Mouse (Mus musculus) splenic B cell, adult 2 months (primary cell): ENCODE data around the gene Flrt3.

Source experiments
- DNase-seq: peaks from one replicate; pipeline ENCODE4 v3.0.0-alpha.2; 2011; ENCODE audit warnings: low read depth, low spot score
- H3K27me3 ChIP-seq: 2 replicates; pipeline ENCODE4 v1.6.1; 2012; ENCODE audit warnings: mild to moderate bottlenecking, low read length, moderate library complexity, mixed read lengths; ENCODE audit not compliant: control insufficient read depth, poor library complexity, insufficient read depth, severe bottlenecking
- H3K36me3 ChIP-seq: 2 replicates; pipeline ENCODE4 v1.6.1; 2012; ENCODE audit warnings: mild to moderate bottlenecking, low read length, moderate library complexity, mixed read lengths; ENCODE audit not compliant: control insufficient read depth, poor library complexity, insufficient read depth, severe bottlenecking

Flrt3 gene

DNA sequence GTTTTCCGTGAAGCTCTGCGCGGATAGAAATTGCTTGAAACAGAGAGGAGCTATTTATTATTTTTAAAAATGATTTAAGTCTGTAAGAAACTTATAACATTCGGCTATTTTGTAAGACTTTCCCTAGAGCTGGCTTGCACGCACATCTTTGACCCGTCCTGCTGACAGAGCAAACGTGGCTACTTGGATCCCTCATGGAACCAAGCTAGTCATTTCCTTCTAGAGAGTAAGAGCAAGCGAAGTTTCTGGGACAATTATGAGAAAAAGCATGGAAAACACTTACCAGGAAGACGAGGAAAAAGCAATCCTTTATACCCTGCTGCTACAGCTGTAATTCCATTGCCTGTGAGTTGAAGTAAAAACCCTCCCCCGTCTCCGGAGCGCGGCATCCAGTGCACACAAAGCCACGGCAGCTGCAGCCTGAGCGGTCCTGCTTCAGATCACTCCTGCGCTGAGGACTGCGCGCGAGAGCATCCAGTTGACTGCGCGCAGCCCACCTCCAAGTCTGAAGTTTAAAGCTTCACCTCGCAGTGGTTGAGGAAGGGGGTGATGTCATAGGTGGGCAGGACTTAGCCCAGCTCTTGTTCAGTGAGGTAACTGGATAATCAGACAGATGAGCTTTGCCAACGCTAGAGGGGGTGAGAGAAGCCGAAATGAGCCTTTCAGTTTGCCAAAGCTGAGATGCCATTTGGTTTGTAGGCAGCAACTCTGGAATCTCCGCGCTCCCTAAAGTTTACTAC lies at the start of gene Flrt3:
TSS of gene Flrt3 (minus strand) at position 507 of the 740 bp plus-strand sequence.
- Histone ChIP-seq H3K27me3 (no peaks in the 10 kb centered on the region), H3K36me3 (no peaks in the 10 kb centered on the region)
- no peak for DNase-seq

DNA sequence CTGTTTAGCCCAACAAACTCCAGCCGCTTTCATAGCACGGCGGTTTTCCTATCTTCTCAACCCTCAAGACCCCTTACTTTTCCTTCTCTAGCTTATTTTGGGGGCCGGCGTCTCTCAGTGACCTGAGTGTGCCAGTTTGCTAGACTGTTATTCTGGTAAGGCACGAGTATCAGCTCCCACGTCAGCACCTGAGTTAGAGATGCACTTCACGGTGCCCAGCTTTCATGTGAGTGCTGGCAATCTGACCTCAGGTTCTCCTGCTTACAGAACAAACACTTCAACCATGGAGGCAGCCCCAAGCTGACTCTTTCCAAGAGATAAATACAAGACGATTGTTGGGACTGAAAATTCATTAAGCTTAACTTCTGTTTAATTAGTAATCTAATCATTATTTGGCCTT lies 46.1 kb upstream of the Flrt3 start:
- Histone ChIP-seq H3K36me3 (no peaks in the 10 kb centered on the region), H3K27me3 (no peaks in the 10 kb centered on the region)
- DNase-seq: no peak

DNA sequence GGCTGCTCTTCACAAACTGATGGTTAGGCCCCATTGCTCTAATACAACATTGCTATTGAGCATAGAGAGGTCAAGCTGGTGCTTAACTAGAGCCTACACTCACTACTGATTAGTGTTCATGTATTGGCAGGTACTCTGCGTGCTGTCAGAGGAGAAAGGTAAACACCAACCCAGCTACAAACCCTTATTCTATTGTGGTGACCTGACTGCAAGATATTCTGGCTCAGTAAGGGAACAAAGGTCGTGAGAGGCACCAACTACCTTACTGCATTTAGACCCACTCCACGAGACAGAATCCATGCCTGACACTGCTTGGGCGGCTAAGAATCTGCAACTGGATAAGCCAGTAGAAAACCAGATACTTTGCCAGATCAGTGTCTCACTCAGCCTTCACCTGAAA lies 44.6 kb upstream of the Flrt3 start:
- Histone ChIP-seq H3K36me3 (no peaks in the 10 kb centered on the region), H3K27me3 (no peaks in the 10 kb centered on the region)
- no peak for DNase-seq

DNA sequence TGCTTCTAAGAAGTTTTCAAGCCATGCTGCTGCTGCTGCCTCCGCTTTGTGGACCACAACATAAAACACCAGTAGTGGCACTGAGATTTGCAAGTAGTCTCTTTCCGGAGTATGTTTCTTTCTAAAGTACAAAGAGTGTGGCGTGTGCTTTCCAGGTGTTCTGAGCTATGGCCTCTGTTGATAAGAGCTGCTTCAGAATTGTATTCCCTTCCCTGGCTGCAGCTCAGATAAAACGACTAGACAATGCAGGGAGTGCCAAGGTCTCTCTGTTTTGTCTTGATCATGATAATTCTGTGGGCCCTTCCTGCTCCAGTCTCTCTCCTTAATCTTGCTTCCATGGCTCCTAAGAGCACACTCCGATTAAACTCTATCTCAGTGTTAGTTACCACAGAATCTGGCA lies 36.3 kb upstream of the Flrt3 start:
- no peak for DNase-seq
- Histone ChIP-seq H3K36me3 (no peaks in the 10 kb centered on the region), H3K27me3 (no peaks in the 10 kb centered on the region)

DNA sequence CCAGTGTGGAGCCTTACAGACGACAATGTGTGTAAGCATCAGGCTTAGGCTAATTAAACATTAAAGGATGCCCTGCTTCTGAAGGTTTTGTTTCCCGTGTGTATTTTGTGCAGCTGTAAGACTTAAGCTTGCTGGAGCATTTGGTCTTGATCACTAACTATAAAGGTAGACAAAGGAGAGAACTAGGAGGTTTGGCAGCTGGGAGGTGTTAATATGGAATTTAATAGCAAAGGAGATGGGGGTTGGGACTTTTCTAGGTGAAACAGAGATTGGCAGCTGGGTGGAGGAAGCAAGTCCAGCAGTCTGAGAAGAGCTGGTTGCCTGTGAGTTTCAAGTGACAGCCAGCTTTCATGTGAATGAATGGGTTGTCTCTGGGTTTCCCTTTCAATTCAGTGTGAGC lies 34.0 kb upstream of the Flrt3 start:
- DNase-seq: no peak
- H3K36me3 ChIP-seq: no peaks in the 10 kb centered on the region
- no peaks in the 10 kb centered on the region for H3K27me3 ChIP-seq

DNA sequence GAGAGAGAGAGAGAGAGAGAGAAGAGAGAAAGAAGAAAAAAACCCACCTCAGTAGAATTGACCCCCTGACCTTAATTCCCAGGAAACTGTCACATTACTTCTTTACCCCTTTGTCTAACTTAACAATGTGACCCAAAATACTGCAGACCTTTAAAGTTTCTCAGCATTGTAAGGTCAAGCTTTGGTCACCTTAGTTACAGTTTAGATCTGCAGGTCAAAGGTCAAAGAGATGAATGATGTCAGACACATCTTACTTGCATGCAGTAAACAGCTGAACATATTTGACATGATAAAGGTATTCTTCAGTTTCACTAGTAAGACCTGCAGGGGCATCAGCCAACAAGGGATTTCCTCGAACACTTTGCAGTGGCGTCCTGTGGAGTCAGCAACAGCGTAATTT lies 32.9 kb upstream of the Flrt3 start:
- Histone ChIP-seq H3K36me3 (no peaks in the 10 kb centered on the region), H3K27me3 (no peaks in the 10 kb centered on the region)
- DNase-seq: no peak

DNA sequence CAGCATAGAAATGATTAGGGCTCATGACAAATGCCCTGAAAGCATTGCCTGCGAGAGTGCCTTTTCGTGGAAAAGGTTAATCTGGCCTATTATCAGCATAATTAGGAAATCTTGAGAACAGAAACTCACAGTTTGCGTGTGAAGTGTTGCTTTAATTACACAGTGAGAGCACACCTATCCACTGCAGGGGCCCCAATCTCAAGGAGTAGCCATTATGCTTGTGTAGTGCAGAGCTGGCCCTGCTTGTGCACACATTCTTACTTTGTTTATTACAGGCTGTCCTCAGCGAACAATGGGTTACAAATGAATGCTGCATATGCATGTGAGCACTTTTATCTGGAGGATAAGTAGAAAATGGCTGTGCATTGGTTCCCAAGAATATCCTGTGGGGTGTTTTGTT lies 32.1 kb upstream of the Flrt3 start:
- H3K27me3 ChIP-seq: no peaks in the 10 kb centered on the region
- H3K36me3 ChIP-seq: no peaks in the 10 kb centered on the region
- DNase-seq: no peak

DNA sequence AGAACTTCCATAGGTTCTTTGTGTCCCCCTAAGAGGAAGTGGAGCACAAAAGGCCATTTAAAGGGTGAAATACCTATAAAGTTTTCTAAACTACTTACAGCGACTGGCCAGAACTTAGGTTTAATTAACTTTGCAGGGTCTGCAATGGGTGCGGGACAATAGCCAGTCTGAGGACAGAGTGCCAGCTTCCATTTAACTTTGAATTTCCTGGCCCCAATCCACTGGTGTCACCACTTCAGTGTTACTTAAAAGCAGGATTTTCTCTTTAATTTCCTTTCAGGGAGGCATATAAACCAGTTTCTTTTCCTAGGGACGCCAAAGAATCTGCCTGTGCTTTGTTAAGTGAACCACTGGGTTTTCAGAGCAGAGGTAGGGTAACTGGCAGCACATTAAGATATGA lies 27.3 kb upstream of the Flrt3 start:
- no peak for DNase-seq
- Histone ChIP-seq H3K36me3 (no peaks in the 10 kb centered on the region), H3K27me3 (no peaks in the 10 kb centered on the region)

DNA sequence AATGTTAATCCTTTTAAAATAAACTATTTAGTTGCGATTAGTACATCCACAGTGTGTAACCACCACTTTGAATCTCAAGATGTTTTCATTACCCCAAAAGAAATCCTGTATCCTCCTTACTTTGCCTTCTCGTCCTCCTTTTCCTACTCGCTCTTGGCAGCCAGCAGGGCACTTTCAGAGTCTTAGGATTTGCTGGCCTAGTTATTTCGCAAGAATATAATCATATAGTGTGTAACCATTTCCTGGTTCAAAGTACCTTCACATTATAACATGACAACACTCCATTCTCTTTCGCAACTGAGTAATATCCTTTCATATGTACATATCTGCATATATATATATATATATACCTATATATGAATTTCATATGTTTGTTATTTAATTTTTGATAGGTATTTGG lies 22.6 kb upstream of the Flrt3 start:
- H3K27me3 ChIP-seq: no peaks in the 10 kb centered on the region
- DNase-seq: no peak

DNA sequence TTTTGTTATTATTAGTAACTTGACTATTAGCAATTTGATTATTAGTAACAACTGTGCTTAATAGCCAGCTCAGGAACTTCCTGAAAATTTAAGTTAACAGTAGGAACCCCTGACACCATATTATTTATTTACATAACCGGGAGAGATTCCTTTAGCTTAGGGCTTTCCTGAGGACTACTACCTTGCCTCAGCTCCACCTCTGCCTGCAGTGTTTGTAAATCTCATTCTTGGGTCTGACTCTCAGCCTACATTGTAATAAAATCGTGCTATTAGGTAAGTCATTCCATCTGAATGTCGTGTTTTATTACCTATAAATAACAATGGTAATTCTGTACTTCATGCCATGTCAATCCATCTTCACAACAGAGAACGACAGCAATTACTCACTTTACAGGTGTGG lies 21.2 kb upstream of the Flrt3 start:
- Histone ChIP-seq H3K36me3 (no peaks in the 10 kb centered on the region), H3K27me3 (no peaks in the 10 kb centered on the region)
- no peak for DNase-seq

More for the DNA sequence above, 22.6 kb upstream of the Flrt3 start:
- H3K36me3 ChIP-seq: no peaks in the 10 kb centered on the region

DNA sequence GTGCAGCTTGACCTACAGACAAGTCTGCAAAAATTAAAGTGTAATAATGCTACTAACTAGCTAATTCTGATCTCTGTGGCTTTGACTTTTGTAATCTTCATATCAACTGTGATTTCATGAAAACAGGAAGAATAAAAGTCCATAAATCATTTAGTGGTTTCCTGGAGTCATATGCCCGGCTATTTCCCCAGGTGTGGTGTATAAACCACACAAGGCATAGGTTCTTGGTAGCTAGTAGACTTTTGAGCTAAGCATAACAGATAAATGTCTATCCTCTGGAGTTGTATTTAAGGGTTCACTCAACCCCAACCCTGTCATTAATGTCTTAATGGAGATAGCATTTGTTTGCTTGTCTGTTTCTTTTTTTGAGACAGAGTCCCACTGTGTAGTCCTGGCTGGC lies 20.1 kb upstream of the Flrt3 start:
- no peak for DNase-seq
- Histone ChIP-seq H3K36me3 (no peaks in the 10 kb centered on the region), H3K27me3 (no peaks in the 10 kb centered on the region)

DNA sequence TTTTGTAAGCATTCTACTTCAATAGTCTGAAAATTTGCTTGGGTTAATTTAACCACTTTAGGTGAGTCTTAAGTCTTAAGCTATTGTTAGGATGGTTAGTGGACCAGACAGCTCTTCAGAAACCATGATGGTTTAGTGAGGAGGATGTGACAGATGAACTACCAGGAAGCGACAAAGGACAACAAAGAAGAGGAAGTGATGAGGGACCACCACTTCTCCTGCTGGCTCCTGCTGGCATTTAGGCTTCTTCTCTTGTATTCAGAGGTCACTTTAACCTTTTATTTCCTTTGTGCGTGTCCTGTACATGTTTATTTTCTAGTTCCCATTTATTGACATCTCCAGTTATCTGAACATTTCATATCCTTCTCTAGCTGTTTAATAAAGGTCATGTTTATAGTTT lies 19.6 kb upstream of the Flrt3 start:
- no peaks in the 10 kb centered on the region for H3K36me3 ChIP-seq
- DNase-seq: no peak
- no peaks in the 10 kb centered on the region for H3K27me3 ChIP-seq

DNA sequence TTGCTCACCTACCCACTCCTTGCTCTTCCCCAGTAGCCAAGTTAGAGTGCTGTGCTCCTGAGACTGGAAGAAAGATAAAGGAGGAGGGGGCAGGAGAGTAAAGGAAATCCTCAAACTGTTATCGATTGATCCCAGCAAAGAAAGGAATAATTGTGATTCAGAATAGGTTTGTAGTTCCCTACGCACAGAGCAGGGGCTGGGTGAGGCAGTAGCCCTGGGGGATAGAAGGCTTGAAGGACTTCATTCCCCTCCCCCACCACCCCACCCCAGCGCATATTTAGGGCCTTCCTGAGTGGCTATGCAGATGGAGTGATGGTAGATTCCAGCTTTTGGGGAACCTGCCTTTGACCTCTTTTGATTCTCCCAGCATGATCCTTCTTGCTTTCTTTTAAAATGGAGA lies 5.5 kb upstream of the Flrt3 start:
- no peak for DNase-seq
- H3K27me3 ChIP-seq: no peaks in the 10 kb centered on the region
- H3K36me3 ChIP-seq: no peaks in the 10 kb centered on the region

DNA sequence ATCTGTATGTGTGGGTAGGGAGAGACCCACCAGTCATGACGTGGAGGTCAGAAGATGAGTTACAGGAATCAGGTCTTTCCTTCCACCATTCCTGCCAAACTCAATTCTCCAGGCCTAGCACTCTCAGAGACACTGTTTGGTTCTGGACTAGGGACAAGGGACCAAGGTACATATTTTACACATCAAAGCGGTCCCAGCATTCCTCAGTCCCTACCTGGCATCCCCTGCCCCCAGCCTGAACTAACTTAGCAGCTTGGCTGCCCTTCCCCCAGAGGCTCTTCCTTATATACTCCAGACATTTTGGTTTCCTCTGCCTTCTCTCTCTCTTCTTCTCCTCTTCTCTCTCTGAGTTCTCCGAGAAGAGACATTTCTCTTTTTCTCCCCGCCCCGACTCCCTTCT lies 2.2 kb upstream of the Flrt3 start:
- H3K36me3 ChIP-seq: no peaks in the 10 kb centered on the region
- no peak for DNase-seq

DNA sequence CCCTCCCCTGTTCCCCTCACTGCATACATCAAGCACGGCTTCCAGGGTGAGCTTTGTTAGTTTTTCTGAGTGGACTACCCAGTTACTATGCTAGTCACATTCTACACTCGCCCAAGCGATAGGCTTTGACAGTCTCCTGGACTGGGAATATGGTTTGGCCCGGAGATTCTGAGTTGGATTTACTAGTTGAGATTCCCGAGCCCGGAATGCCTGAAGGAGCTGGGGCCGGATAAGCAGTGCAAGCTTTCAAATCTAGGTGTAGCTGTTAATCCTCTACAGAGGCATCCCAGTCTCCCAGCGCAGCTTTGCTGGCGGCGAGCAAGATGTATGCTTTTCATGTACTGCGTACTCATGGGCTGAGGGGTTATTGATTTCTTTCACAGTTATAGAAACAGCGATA lies 812 bp downstream of the Flrt3 start:
- no peak for DNase-seq
- H3K36me3 ChIP-seq: no peaks in the 10 kb centered on the region
- no peaks in the 10 kb centered on the region for H3K27me3 ChIP-seq

More for the DNA sequence above, 2.2 kb upstream of the Flrt3 start:
- H3K27me3 ChIP-seq: no peaks in the 10 kb centered on the region

DNA sequence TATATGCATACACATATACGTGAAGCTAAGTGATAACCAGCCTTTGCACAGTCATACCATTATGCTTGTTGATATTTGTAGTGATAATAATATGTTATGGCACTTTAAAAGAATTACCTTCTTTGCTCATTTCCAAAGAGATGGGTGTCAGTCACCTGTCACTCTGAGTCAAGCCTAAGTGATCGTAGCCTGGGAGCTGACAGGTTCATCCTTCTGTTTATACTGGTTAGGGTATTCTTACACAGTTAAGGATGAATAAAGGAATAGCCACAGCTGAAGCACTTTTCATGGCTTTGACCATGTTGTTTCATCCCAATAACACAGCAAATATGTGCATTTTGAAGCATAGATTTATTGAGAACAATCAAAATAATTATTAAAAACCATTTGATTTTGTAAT lies 1.5 kb downstream of the Flrt3 start:
- DNase-seq: no peak
- Histone ChIP-seq H3K27me3 (no peaks in the 10 kb centered on the region), H3K36me3 (no peaks in the 10 kb centered on the region)
